Mouse (Mus musculus): Measurements from ENCODE around the gene BC016579.

DNA sequence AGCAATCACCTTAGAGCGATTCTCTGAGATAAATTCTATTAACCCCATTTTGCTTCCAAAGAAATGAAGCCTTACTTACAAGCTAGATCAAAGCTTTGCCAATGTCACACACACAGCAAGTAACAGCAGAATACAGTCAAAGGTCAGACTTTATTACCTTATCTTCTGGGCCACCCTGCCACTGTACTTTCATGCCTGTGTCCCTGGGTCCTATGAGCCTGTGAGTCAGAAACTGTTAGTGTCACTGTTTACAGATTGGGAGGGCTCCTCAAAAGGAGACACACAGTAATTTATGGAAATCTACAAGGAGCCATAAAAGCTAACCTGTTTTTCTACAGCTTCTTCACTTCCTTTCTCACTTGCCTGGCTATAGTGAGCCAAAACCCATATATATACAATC is 4.4 kb upstream of the BC016579 start:
- no peak for TF ChIP-seq CTCF (IDR thresholded peaks at IDR 0.05; ENCODE audit: control insufficient read depth, insufficient read depth, insufficient read length)
- TF ChIP-seq MYOG (IDR thresholded peaks at IDR 0.05; ENCODE audit: control insufficient read depth, extremely low read depth, insufficient read length): no peak
- no peak for TF ChIP-seq CEBPB (IDR thresholded peaks at IDR 0.05; ENCODE audit: low read depth)

All from C2C12 (cell line).